Mouse (Mus musculus) urinary bladder, adult 18-20 months (tissue): Measurements from ENCODE around the gene Zfp820.
"Not testable (repeated sequence)": the region's sequence is repeated elsewhere in the genome, so short reads cannot be mapped to it uniquely, and the experiment has no call there.

Experiments
- DNase-seq, 2 experiments: peaks; one replicate each; pipeline ENCODE4 v3.0.0; 2022; ENCODE audit warnings: low spot score in 2 of 2, mixed read lengths in 2 of 2

Zfp820 gene

GRCm38 (mm10) chr17:21845545-21846321 is at the start of gene Zfp820:
Gene Zfp820, minus strand, starts transcription at chr17:21845772.
- DNase-seq, result peak; percentile 27 to 53

GRCm38 (mm10) chr17:21871256-21871655 is 25.7 kb upstream of the Zfp820 start:
- no peak for DNase-seq

GRCm38 (mm10) chr17:21846322-21846582 is 680 bp upstream of the Zfp820 start:
- not testable (repeated sequence) for DNase-seq

- DNase-seq, result no peak
These were observed 7.1 kb downstream of the Zfp820 start for GRCm38 (mm10) chr17:21838510-21838909.

- not testable (repeated sequence) for DNase-seq
These were observed 44.2 kb downstream of the Zfp820 start for GRCm38 (mm10) chr17:21801373-21801772.

- no peak for DNase-seq
These were observed 53.3 kb downstream of the Zfp820 start for GRCm38 (mm10) chr17:21792256-21792655.

- DNase-seq, result no peak
These were observed 75.2 kb downstream of the Zfp820 start for GRCm38 (mm10) chr17:21770336-21770735.
